Mouse (Mus musculus) embryonic fibroblast, embryonic 13.5 days (primary cell): Measurements from ENCODE around the gene Lgals9. TPM values are rescaled to one million over a fixed set of nuclear protein-coding genes. Genes with fewer than 3 reads are reported as not detected.

Experiments
- H3K27ac ChIP-seq: 2 replicates; pipeline ENCODE4 v1.5.1; 2012; ENCODE audit warnings: low read length, control low read depth, inconsistent platforms; ENCODE audit not compliant: insufficient read depth
- H3K4me1 ChIP-seq: 2 replicates; pipeline ENCODE4 v1.6.1; 2011; ENCODE audit warnings: low read length; ENCODE audit not compliant: control insufficient read depth, insufficient read depth
- H3K4me3 ChIP-seq: 2 replicates; pipeline ENCODE4 v1.5.1; 2011; ENCODE audit warnings: mild to moderate bottlenecking, control low read depth, low read length; ENCODE audit not compliant: insufficient read depth
- CTCF ChIP-seq: IDR thresholded peaks from 2 replicates; pipeline ENCODE4 v1.5.1; 2011; ENCODE audit warnings: mild to moderate bottlenecking, control low read depth, low read length, moderate library complexity, borderline replicate concordance; ENCODE audit not compliant: insufficient read depth
- POLR2A ChIP-seq: IDR thresholded peaks from 2 replicates; pipeline ENCODE4 v1.6.1; 2011; ENCODE audit warnings: low read depth, mild to moderate bottlenecking, control low read depth, low read length, moderate library complexity
- polyA plus RNA-seq: library from polyadenylated mRNA; stranded (reverse); fragments of >200 nt; gene quantifications from 2 replicates; pipeline ENCODE4 v1.2.4, GENCODE M21; 2011; ENCODE audit warnings: low read depth; ENCODE audit not compliant: missing spikeins, insufficient read length

Gene Lgals9
- polyA plus RNA-seq, 1 experiment, result 71.3 TPM

GRCm38 (mm10) chr11:78929345-78929744 is 55.4 kb downstream of the Lgals9 start:
- TF ChIP-seq CTCF, result no peak
- TF ChIP-seq POLR2A, result no peak
- Histone ChIP-seq H3K4me1 (no peaks in the 10 kb centered on the region), H3K4me3 (no peak overlapping the region), H3K27ac (no peak overlapping the region)

DNA sequence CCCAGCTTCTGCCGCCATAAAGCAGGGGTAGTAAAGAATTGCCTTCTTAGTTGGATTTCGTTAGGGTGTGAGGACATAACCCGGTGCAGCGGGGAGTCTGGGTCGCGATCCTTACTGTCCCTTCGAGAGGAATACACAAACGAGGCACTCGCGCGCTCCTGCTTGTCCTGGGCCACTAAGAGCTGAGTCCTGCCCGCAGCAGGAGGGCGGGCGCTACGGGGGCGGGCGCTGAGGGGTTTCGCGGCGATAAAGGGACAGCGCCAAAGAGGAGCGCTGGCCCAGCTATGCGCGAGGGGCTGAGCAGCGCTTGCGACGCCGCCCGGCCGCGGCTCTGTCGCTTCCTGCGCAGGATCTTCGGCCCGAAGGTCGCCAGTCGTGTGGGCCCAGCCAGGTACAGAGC is 59.8 kb downstream of the Lgals9 start:
- Histone ChIP-seq H3K27ac (no peak overlapping the region), H3K4me3 (peak overlapping the region; percentile 4; the same call in 1 of the 2 replicates), H3K4me1 (no peaks in the 10 kb centered on the region)
- TF ChIP-seq POLR2A (no peak), CTCF (no peak)

DNA sequence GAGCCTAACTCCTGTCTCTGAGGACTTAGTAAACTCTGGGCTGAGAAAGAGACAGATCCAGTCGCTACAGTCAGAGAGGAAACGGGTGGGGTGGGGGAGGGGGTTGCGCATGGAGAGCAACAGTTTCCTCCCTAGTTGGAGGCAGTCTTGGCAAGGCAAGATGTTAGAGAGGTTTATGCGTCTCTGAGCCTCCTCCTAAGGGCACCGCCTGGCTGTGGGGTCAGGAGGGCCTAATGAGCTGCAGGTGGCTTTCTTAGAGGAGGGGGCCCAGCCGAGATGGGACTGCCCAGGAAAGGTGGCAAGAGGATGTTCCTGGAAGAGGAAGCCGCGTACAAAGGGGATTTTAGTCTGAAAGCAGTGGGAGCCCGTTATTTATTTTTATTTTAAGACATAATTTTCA is 60.6 kb downstream of the Lgals9 start:
- H3K4me1 ChIP-seq, result no peaks in the 10 kb centered on the region
- H3K27ac ChIP-seq, result no peak overlapping the region
- H3K4me3 ChIP-seq, result no peak overlapping the region
- TF ChIP-seq POLR2A (no peak), CTCF (no peak)

GRCm38 (mm10) chr11:78922678-78923407 is 61.9 kb downstream of the Lgals9 start:
- TF ChIP-seq CTCF (peak; percentile 84; the same call in 1 of the 2 replicates), POLR2A (no peak)
- no peaks in the 10 kb centered on the region for H3K4me1 ChIP-seq
- H3K27ac ChIP-seq, result no peak overlapping the region
- H3K4me3 ChIP-seq, result no peak overlapping the region

- H3K27ac ChIP-seq, result no peak within 1 kb of the TSS
- TF ChIP-seq CTCF (no peak), POLR2A (no peak)
- peaks cover 4% of the 10 kb centered on the region; the same call in 1 of the 2 replicates for H3K4me1 ChIP-seq
- no peak within 1 kb of the TSS for H3K4me3 ChIP-seq
These were observed 64.3 kb downstream of the Lgals9 start, which contains the start of gene Nos2 for GRCm38 (mm10) chr11:78920411-78920939. TSS of gene Nos2 (plus strand) at chr11:78920787.

GRCm38 (mm10) chr11:78919745-78920144 is 65.0 kb downstream of the Lgals9 start:
- Histone ChIP-seq H3K4me1 (peaks cover 4% of the 10 kb centered on the region; the same call in 1 of the 2 replicates), H3K4me3 (no peak overlapping the region), H3K27ac (no peak overlapping the region)
- TF ChIP-seq CTCF, result no peak
- no peak for TF ChIP-seq POLR2A

GRCm38 (mm10) chr11:78916410-78916809 is 68.3 kb downstream of the Lgals9 start:
- TF ChIP-seq POLR2A, result no peak
- TF ChIP-seq CTCF, result no peak

GRCm38 (mm10) chr11:78915473-78915872 is 69.3 kb downstream of the Lgals9 start:
- H3K4me3 ChIP-seq, result no peak overlapping the region
- H3K27ac ChIP-seq, result no peak overlapping the region
- peaks cover 4% of the 10 kb centered on the region; the same call in 1 of the 2 replicates for H3K4me1 ChIP-seq
- TF ChIP-seq CTCF, result no peak
- no peak for TF ChIP-seq POLR2A

More at GRCm38 (mm10) chr11:78916410-78916809, 68.3 kb downstream of the Lgals9 start:
- Histone ChIP-seq H3K4me3 (no peak overlapping the region), H3K27ac (no peak overlapping the region), H3K4me1 (peaks cover 4% of the 10 kb centered on the region; the same call in 1 of the 2 replicates)

Other genes with a start within 250 kb of the Lgals9 start
- gene Ccnq, start 233.2 kb downstream of the Lgals9 start, polyA plus RNA-seq, result 14.7 and 16.2 TPM in 2 replicates
- 3.8 and 5.4 TPM in 2 replicates for gene Lyrm9, start 158.4 kb downstream of the Lgals9 start, polyA plus RNA-seq
- not detected in 2 replicates for gene Nos2, start 64.2 kb downstream of the Lgals9 start, polyA plus RNA-seq
- gene Ksr1, start 161.5 kb upstream of the Lgals9 start, polyA plus RNA-seq, result 3.4 and 3.9 TPM in 2 replicates